Mouse (Mus musculus) ES-E14 (cell line): ENCODE results near the gene Snapin.

Experiments used
- CHD2 ChIP-seq: IDR thresholded peaks from 2 replicates; pipeline ENCODE4 v1.6.1; 2014; ENCODE audit warnings: mild to moderate bottlenecking, low read depth, low read length, inconsistent platforms
- HCFC1 ChIP-seq: IDR thresholded peaks from 2 replicates; pipeline ENCODE4 v1.6.1; 2012; ENCODE audit warnings: low read length, inconsistent platforms, borderline replicate concordance; ENCODE audit not compliant: insufficient read depth
- MAFK ChIP-seq: IDR thresholded peaks from 2 replicates; pipeline ENCODE4 v1.6.1; 2014; ENCODE audit warnings: mild to moderate bottlenecking, low read depth, low read length, inconsistent platforms; ENCODE audit not compliant: insufficient read depth
- ZC3H11A ChIP-seq: IDR thresholded peaks from 2 replicates; pipeline ENCODE4 v1.6.1; 2012; ENCODE audit warnings: low read depth, mild to moderate bottlenecking, inconsistent platforms, low read length, borderline replicate concordance
- ZNF384 ChIP-seq: IDR thresholded peaks from 2 replicates; pipeline ENCODE4 v1.6.1; 2012; ENCODE audit warnings: low read depth, low read length, inconsistent platforms

GRCm38 (mm10) chr3:90475831-90476611 lies 14.8 kb downstream of the Snapin start, which contains the start of gene Ilf2:
- TF ChIP-seq MAFK (peak; percentile 96), CHD2 (peak; percentile 94), ZC3H11A (no peak), HCFC1 (peak; percentile 62; the same call in 1 of the 2 replicates), ZNF384 (no peak)
